Mouse (Mus musculus) gastrocnemius, postnatal 36 days (tissue): ENCODE measurements around the gene Pdgfb. TPM values are rescaled to one million over a fixed set of nuclear protein-coding genes. Genes with fewer than 3 reads are reported as not detected.

Experiments
- microRNA-seq, 2 experiments: library from miRNA; unstranded; fragments of <30 nt; microRNA quantifications; one replicate each; pipeline ENCODE4 v1.2.0; 2021
- total RNA-seq, 2 experiments: library from RNA; stranded (reverse); gene quantifications; 2 replicates each; pipeline ENCODE4 v1.2.3; 2021

Pdgfb gene
- total RNA-seq, 2 experiments from 2014 or later = 16.5 to 17.9 TPM

Small RNAs within 50 kb of the gene (microRNA-seq; reads per million reads assigned to microRNA genes)
- 3.6 to 3.7 reads per million in 2 experiments for gene Mir7213

Other genes starting within 250 kb of the Pdgfb start
- gene Dnal4, start 237.1 kb downstream of the Pdgfb start, total RNA-seq = 1 to 10 TPM; 4.9 to 6.0 TPM
- under 1 TPM; 0.66 to 0.72 TPM for gene Nptxr, start 210.2 kb downstream of the Pdgfb start, total RNA-seq
- gene Npcd, start 180.7 kb downstream of the Pdgfb start, total RNA-seq = under 1 TPM in 1 of 2 experiments, not detected in 1; 0.26 TPM
- gene Cbx6, start 180.3 kb downstream of the Pdgfb start, total RNA-seq = 10 to 100 TPM; 10.4 to 12.7 TPM
- 1 to 10 TPM; 2.7 to 4.7 TPM for gene Apobec3, start 123.3 kb downstream of the Pdgfb start, total RNA-seq
- gene Cbx7, start 43.9 kb downstream of the Pdgfb start, total RNA-seq = 10 to 100 TPM; 10.8 to 16.8 TPM
- 10 to 100 TPM; 36.2 to 42.2 TPM for gene Syngr1, start 76.4 kb upstream of the Pdgfb start, total RNA-seq
- 10 to 100 TPM; 43.5 to 51.8 TPM for gene Rpl3, start 76.9 kb upstream of the Pdgfb start, total RNA-seq
- gene Tab1, start 118.2 kb upstream of the Pdgfb start, total RNA-seq = 10 to 100 TPM; 11.9 to 16.4 TPM
- under 1 TPM; 0.64 to 0.96 TPM for gene Mgat3, start 158.7 kb upstream of the Pdgfb start, total RNA-seq
- 10 to 100 TPM; 19.2 to 25.8 TPM for gene Mief1, start 219.0 kb upstream of the Pdgfb start, total RNA-seq
- 1 to 10 TPM in 1 of 2 experiments, not detected in 1; 3.8 TPM for gene AC140267.1, start 220.9 kb upstream of the Pdgfb start, total RNA-seq
- 100 to 1,000 TPM; 118 to 137 TPM for gene Atf4, start 240.2 kb upstream of the Pdgfb start, total RNA-seq
- 10 to 100 TPM; 11.6 to 12.4 TPM for gene Rps19bp1, start 249.3 kb upstream of the Pdgfb start, total RNA-seq